Mouse (Mus musculus): ENCODE measurements around the gene Idh1.

Gene Idh1

GRCm38 (mm10) chr1:65186287-65187073 is at the start of gene Idh1, which contains the start of gene Pikfyve:
Idh1 (minus strand) TSS chr1:65186500.
Pikfyve (plus strand) TSS chr1:65186683.
- DNase-seq (ENCODE audit: low read depth, low spot score) = peak; percentile 99

GRCm38 (mm10) chr1:65230566-65230965 is 44.3 kb upstream of the Idh1 start:
- DNase-seq (ENCODE audit: low read depth, low spot score) = no peak

GRCm38 (mm10) chr1:65229768-65230167 is 43.5 kb upstream of the Idh1 start:
- peak; percentile 39 for DNase-seq (ENCODE audit: low read depth, low spot score)

- peak; percentile 61 for DNase-seq (ENCODE audit: low read depth, low spot score)
Observed at GRCm38 (mm10) chr1:65227681-65228080, 41.4 kb upstream of the Idh1 start.

GRCm38 (mm10) chr1:65223654-65224053 is 37.4 kb upstream of the Idh1 start:
- DNase-seq (ENCODE audit: low read depth, low spot score) = no peak

- DNase-seq (ENCODE audit: low read depth, low spot score) = no peak
Observed at GRCm38 (mm10) chr1:65217972-65218371, 31.7 kb upstream of the Idh1 start.

GRCm38 (mm10) chr1:65217567-65217966 is 31.3 kb upstream of the Idh1 start:
- DNase-seq (ENCODE audit: low read depth, low spot score) = no peak

GRCm38 (mm10) chr1:65213214-65213613 is 26.9 kb upstream of the Idh1 start:
- no peak for DNase-seq (ENCODE audit: low read depth, low spot score)

GRCm38 (mm10) chr1:65204299-65204698 is 18.0 kb upstream of the Idh1 start:
- no peak for DNase-seq (ENCODE audit: low read depth, low spot score)

GRCm38 (mm10) chr1:65198861-65199260 is 12.6 kb upstream of the Idh1 start:
- peak; percentile 39 for DNase-seq (ENCODE audit: low read depth, low spot score)

- no peak for DNase-seq (ENCODE audit: low read depth, low spot score)
Observed at GRCm38 (mm10) chr1:65198425-65198824, 12.1 kb upstream of the Idh1 start.

- no peak for DNase-seq (ENCODE audit: low read depth, low spot score)
Observed at GRCm38 (mm10) chr1:65193226-65193625, 6.9 kb upstream of the Idh1 start.

- no peak for DNase-seq (ENCODE audit: low read depth, low spot score)
Observed at GRCm38 (mm10) chr1:65190172-65190571, 3.9 kb upstream of the Idh1 start.

- no peak for DNase-seq (ENCODE audit: low read depth, low spot score)
Observed at GRCm38 (mm10) chr1:65187074-65187430, 752 bp upstream of the Idh1 start.

- DNase-seq (ENCODE audit: low read depth, low spot score) = no peak
Observed at GRCm38 (mm10) chr1:65185524-65186205, 635 bp downstream of the Idh1 start.

- no peak for DNase-seq (ENCODE audit: low read depth, low spot score)
Observed at GRCm38 (mm10) chr1:65185011-65185410, 1.3 kb downstream of the Idh1 start.

GRCm38 (mm10) chr1:65183994-65184393 is 2.3 kb downstream of the Idh1 start:
- no peak for DNase-seq (ENCODE audit: low read depth, low spot score)

- no peak for DNase-seq (ENCODE audit: low read depth, low spot score)
Observed at GRCm38 (mm10) chr1:65181459-65181858, 4.8 kb downstream of the Idh1 start.

GRCm38 (mm10) chr1:65179634-65180249 is 6.6 kb downstream of the Idh1 start:
- peak; percentile 89 for DNase-seq (ENCODE audit: low read depth, low spot score)

GRCm38 (mm10) chr1:65178902-65179432 is 7.3 kb downstream of the Idh1 start:
- peak; percentile 93 for DNase-seq (ENCODE audit: low read depth, low spot score)

- peak; percentile 96 for DNase-seq (ENCODE audit: low read depth, low spot score)
Observed at GRCm38 (mm10) chr1:65178126-65178901, 8.0 kb downstream of the Idh1 start.

GRCm38 (mm10) chr1:65177452-65177851 is 8.8 kb downstream of the Idh1 start:
- no peak for DNase-seq (ENCODE audit: low read depth, low spot score)
